Mouse (Mus musculus) layer of hippocampus, postnatal 25 days (tissue): ENCODE results near the gene Rtn4. TPM values are rescaled to one million over a fixed set of nuclear protein-coding genes. Genes with fewer than 3 reads are reported as not detected.

Experiments used
- DNase-seq, 2 experiments: peaks; one replicate each; pipeline ENCODE4 v3.0.0; 2022; ENCODE audit warnings: mixed read lengths in 2 of 2, low spot score in 1 of 2; ENCODE audit errors: extremely low spot score in 1 of 2
- total RNA-seq, 2 experiments: library from RNA; stranded (reverse); gene quantifications; 2 replicates each; pipeline ENCODE4 v1.2.3; 2021

Gene Rtn4
- total RNA-seq, 2 experiments from 2014 or later: 497 to 514 TPM

- DNase-seq: no peak
Observed at GRCm38 (mm10) chr11:29758617-29759016, 65.9 kb downstream of the Rtn4 start.

- no peak for DNase-seq
Observed at GRCm38 (mm10) chr11:29761387-29761786, 68.6 kb downstream of the Rtn4 start.

- no peak for DNase-seq
Observed at GRCm38 (mm10) chr11:29762768-29763167, 70.0 kb downstream of the Rtn4 start.

- DNase-seq: no peak
Observed at GRCm38 (mm10) chr11:29765063-29765462, 72.3 kb downstream of the Rtn4 start.

GRCm38 (mm10) chr11:29766313-29766982 lies 73.7 kb downstream of the Rtn4 start:
- DNase-seq: no peak

GRCm38 (mm10) chr11:29768523-29768922 lies 75.8 kb downstream of the Rtn4 start:
- DNase-seq: no peak

GRCm38 (mm10) chr11:29770666-29771400 lies 78.1 kb downstream of the Rtn4 start:
- DNase-seq: no peak

- DNase-seq: no peak
Observed at GRCm38 (mm10) chr11:29772279-29772678, 79.5 kb downstream of the Rtn4 start.

- DNase-seq: no peak
Observed at GRCm38 (mm10) chr11:29774296-29774695, 81.5 kb downstream of the Rtn4 start.

GRCm38 (mm10) chr11:29774760-29775159 lies 82.0 kb downstream of the Rtn4 start:
- DNase-seq: no peak

GRCm38 (mm10) chr11:29777964-29778363 lies 85.2 kb downstream of the Rtn4 start:
- no peak for DNase-seq

- DNase-seq: no peak
Observed at GRCm38 (mm10) chr11:29778936-29779335, 86.2 kb downstream of the Rtn4 start.

GRCm38 (mm10) chr11:29779409-29780026 lies 86.8 kb downstream of the Rtn4 start:
- no peak for DNase-seq

- DNase-seq: no peak
Observed at GRCm38 (mm10) chr11:29786583-29787219, 94.0 kb downstream of the Rtn4 start.

- no peak for DNase-seq
Observed at GRCm38 (mm10) chr11:29787473-29787872, 94.7 kb downstream of the Rtn4 start.

- DNase-seq: no peak
Observed at GRCm38 (mm10) chr11:29788499-29788898, 95.8 kb downstream of the Rtn4 start.

- peak; percentile 56 to 61 for DNase-seq
Observed at GRCm38 (mm10) chr11:29788921-29789638, 96.3 kb downstream of the Rtn4 start.

- DNase-seq: no peak
Observed at GRCm38 (mm10) chr11:29790796-29791195, 98.0 kb downstream of the Rtn4 start.
